Mouse (Mus musculus) midbrain, embryonic 11.5 days (tissue): Measurements from ENCODE around the gene Phf13. TPM values are rescaled to one million over a fixed set of nuclear protein-coding genes. Genes with fewer than 3 reads are reported as not detected.

Experiments used
- ATAC-seq: fragments of 200-750 bp; cut with Nextera tagmentation; 2 replicates; pipeline ENCODE4 v1.8.0; 2017; ENCODE audit warnings: moderate TSS enrichment, moderate library complexity; ENCODE audit not compliant: low FRiP score
- DNase-seq: peaks from one replicate; pipeline ENCODE4 v3.0.0; 2015; ENCODE audit warnings: low spot score; ENCODE audit errors: missing footprints
- H3K27ac ChIP-seq: fragments of 300-500 bp; sonication (generic); 2 replicates; pipeline ENCODE4 v1.5.1; 2014; ENCODE audit warnings: low read depth, low read length
- H3K27me3 ChIP-seq: fragments of 300-500 bp; sonication (generic); 2 replicates; pipeline ENCODE4 v1.6.1; 2014; ENCODE audit warnings: mild to moderate bottlenecking, low read length, moderate library complexity, mixed read lengths; ENCODE audit not compliant: control insufficient read depth, insufficient read depth
- H3K36me3 ChIP-seq: fragments of 300-500 bp; sonication (generic); 2 replicates; pipeline ENCODE4 v1.6.1; 2014; ENCODE audit warnings: mild to moderate bottlenecking, low read length, moderate library complexity, mixed read lengths; ENCODE audit not compliant: control insufficient read depth, insufficient read depth
- H3K4me1 ChIP-seq: fragments of 300-500 bp; sonication (generic); 2 replicates; pipeline ENCODE4 v1.6.1; 2014; ENCODE audit warnings: low read length; ENCODE audit not compliant: control insufficient read depth, insufficient read depth
- H3K4me2 ChIP-seq: fragments of 300-500 bp; sonication (generic); 2 replicates; pipeline ENCODE4 v1.6.1; 2014; ENCODE audit warnings: mild to moderate bottlenecking, moderate library complexity
- H3K4me3 ChIP-seq: fragments of 300-500 bp; sonication (generic); 2 replicates; pipeline ENCODE4 v1.5.1; 2014; ENCODE audit warnings: low read depth, low read length
- H3K9ac ChIP-seq: fragments of 300-500 bp; sonication (generic); 2 replicates; pipeline ENCODE4 v1.6.1; 2014; ENCODE audit warnings: low read length
- H3K9me3 ChIP-seq: fragments of 300-500 bp; sonication (generic); 2 replicates; pipeline ENCODE4 v1.6.1; 2016; ENCODE audit warnings: low read length; ENCODE audit not compliant: control insufficient read depth
- WGBS: fragments of 180-500 bp; shearing (Covaris S2); extraction: QIAGEN DNeasy Blood & Tissue Kit; methylation state at CpG from one replicate; pipeline ENCODE4 v1.1.7; 2014; 5-methylcytosine and 5-hydroxymethylcytosine counted together
- polyA plus RNA-seq: library from polyadenylated mRNA; unstranded; fragments of >200 nt; fragmentation: Nextera tagmentation; extraction: Ambion mirVana; gene quantifications from 2 replicates; pipeline ENCODE4 v1.2.1, GENCODE M21; 2014

Gene Phf13
- polyA plus RNA-seq, 1 experiment from 2014 or later: 22.9 TPM

GRCm38 (mm10) chr4:151948497-151949471 is 47.3 kb downstream of the Phf13 start:
- H3K27ac ChIP-seq: no peak overlapping the region
- ATAC-seq (no peak), DNase-seq (no peak)
- no peak overlapping the region for H3K4me2 ChIP-seq
- no peak overlapping the region for H3K9ac ChIP-seq
- H3K4me1 ChIP-seq: no peaks in the 10 kb centered on the region
- H3K27me3 ChIP-seq: no peaks in the 10 kb centered on the region
- 90% methylated on average over 14 of the region's 14 CpGs for WGBS
- peaks cover 9% of the 10 kb centered on the region; the same call in 1 of the 2 replicates for H3K36me3 ChIP-seq
- H3K9me3 ChIP-seq: no peaks in the 10 kb centered on the region
- no peak overlapping the region for H3K4me3 ChIP-seq

- no peak for ATAC-seq
- Histone ChIP-seq H3K36me3 (no peaks in the 10 kb centered on the region), H3K9me3 (no peaks in the 10 kb centered on the region), H3K4me2 (no peak overlapping the region), H3K4me3 (no peak overlapping the region), H3K4me1 (no peaks in the 10 kb centered on the region), H3K9ac (no peak overlapping the region), H3K27ac (no peak overlapping the region), H3K27me3 (no peaks in the 10 kb centered on the region)
- 87% methylated on average over 11 of the region's 11 CpGs for WGBS
- no peak for DNase-seq
These were observed 49.8 kb downstream of the Phf13 start for GRCm38 (mm10) chr4:151946211-151946610.

Other genes starting within 250 kb of the Phf13 start
- 150 TPM in 2 replicates for gene Camta1, start 134.4 kb downstream of the Phf13 start, polyA plus RNA-seq
- 79.3 and 86.8 TPM in 2 replicates for gene Dnajc11, start 62.6 kb downstream of the Phf13 start, polyA plus RNA-seq
- gene Thap3, start 7.3 kb downstream of the Phf13 start, polyA plus RNA-seq: 21.9 and 24.6 TPM in 2 replicates
- gene Klhl21, start 12.5 kb upstream of the Phf13 start, polyA plus RNA-seq: 2.0 and 2.6 TPM in 2 replicates
- 21.1 and 22.5 TPM in 2 replicates for gene Zbtb48, start 31.4 kb upstream of the Phf13 start, polyA plus RNA-seq
- 0.44 and 0.58 TPM in 2 replicates for gene Tas1r1, start 42.3 kb upstream of the Phf13 start, polyA plus RNA-seq
- 23.4 TPM in 2 replicates for gene Nol9, start 43.1 kb upstream of the Phf13 start, polyA plus RNA-seq
- 3.6 and 5.1 TPM in 2 replicates for gene Plekhg5, start 76.2 kb upstream of the Phf13 start, polyA plus RNA-seq
- gene Tnfrsf25, start 119.7 kb upstream of the Phf13 start, polyA plus RNA-seq: 0.28 and 0.31 TPM in 2 replicates
- gene Espn, start 156.1 kb upstream of the Phf13 start, polyA plus RNA-seq: 0.33 and 0.61 TPM in 2 replicates
- 1.0 and 1.4 TPM in 2 replicates for gene Hes2, start 162.6 kb upstream of the Phf13 start, polyA plus RNA-seq
- gene Acot7, start 181.9 kb upstream of the Phf13 start, polyA plus RNA-seq: 92.5 and 93.5 TPM in 2 replicates